Mouse (Mus musculus): Measurements from ENCODE around the gene Acox1. TPM values are rescaled to one million over a fixed set of nuclear protein-coding genes. Genes with fewer than 3 reads are reported as not detected.

Acox1 gene
- polyA plus RNA-seq (2015; fragmentation: Nextera tagmentation; extraction: Ambion mirVana) = 98.9 and 114 TPM in 2 replicates

- H3K4me3 ChIP-seq (ENCODE audit: low read depth, low read length) = peak within 1 kb of the TSS; percentile 76
- no peak for TF ChIP-seq CTCF (IDR thresholded peaks at IDR 0.05; ENCODE audit: low read depth)
These were observed at the start of gene Acox1, which contains the start of gene Ten1 for GRCm38 (mm10) chr11:116198639-116199531. Gene Acox1 (minus strand): TSS chr11:116199045. Gene Ten1 (plus strand): TSS chr11:116198855.

GRCm38 (mm10) chr11:116247502-116248222 lies 48.8 kb upstream of the Acox1 start:
- Histone ChIP-seq H3K9me3 (ENCODE audit: control insufficient read depth) (no peaks in the 10 kb centered on the region), H3K27me3 (replicated peaks; ENCODE audit: control insufficient read depth, insufficient read depth, low read length) (no peaks in the 10 kb centered on the region), H3K4me2 (replicated peaks; ENCODE audit: low read depth) (no peak overlapping the region), H3K9ac (ENCODE audit: low read depth, low read length) (no peak overlapping the region), H3K4me3 (ENCODE audit: low read depth, low read length) (no peak overlapping the region), H3K36me3 (ENCODE audit: control insufficient read depth, insufficient read depth) (peaks cover 89% of the 10 kb centered on the region), H3K4me1 (replicated peaks; ENCODE audit: control insufficient read depth, insufficient read depth, low read length) (no peaks in the 10 kb centered on the region), H3K27ac (ENCODE audit: low read depth, low read length) (peak overlapping the region; percentile 73)
- peak; percentile 86 for ATAC-seq
- TF ChIP-seq CTCF (IDR thresholded peaks at IDR 0.05; ENCODE audit: low read depth) = no peak
- WGBS = 43% methylated on average over 14 of the region's 14 CpGs

More at GRCm38 (mm10) chr11:116198639-116199531, at the start of gene Acox1, which contains the start of gene Ten1:
- Histone ChIP-seq H3K27ac (ENCODE audit: low read depth, low read length) (peak within 1 kb of the TSS; percentile 97), H3K9ac (ENCODE audit: low read depth, low read length) (peak within 1 kb of the TSS; percentile 90), H3K4me2 (replicated peaks; ENCODE audit: low read depth) (peak within 1 kb of the TSS; percentile 80), H3K4me1 (replicated peaks; ENCODE audit: control insufficient read depth, insufficient read depth, low read length) (0 out of 2 replicates have a peak, but pooled peaks cover 10% of the 10 kb centered on the region), H3K27me3 (replicated peaks; ENCODE audit: control insufficient read depth, insufficient read depth, low read length) (no peaks in the 10 kb centered on the region), H3K9me3 (ENCODE audit: control insufficient read depth) (no peaks in the 10 kb centered on the region), H3K36me3 (ENCODE audit: control insufficient read depth, insufficient read depth) (peaks cover 5% of the 10 kb centered on the region; the same call in 1 of the 2 replicates)
- WGBS = under 1% methylated on average over 62 of the region's 62 CpGs
- ATAC-seq = peak; percentile 94

GRCm38 (mm10) chr11:116245616-116246015 lies 46.8 kb upstream of the Acox1 start:
- 59% methylated on average over 6 of the region's 6 CpGs for WGBS
- H3K9ac ChIP-seq (ENCODE audit: low read depth, low read length) = no peak overlapping the region
- no peaks in the 10 kb centered on the region for H3K27me3 ChIP-seq (replicated peaks; ENCODE audit: control insufficient read depth, insufficient read depth, low read length)
- no peak overlapping the region for H3K4me2 ChIP-seq (replicated peaks; ENCODE audit: low read depth)
- no peaks in the 10 kb centered on the region for H3K9me3 ChIP-seq (ENCODE audit: control insufficient read depth)
- peaks cover 68% of the 10 kb centered on the region for H3K36me3 ChIP-seq (ENCODE audit: control insufficient read depth, insufficient read depth)
- peaks cover 7% of the 10 kb centered on the region for H3K4me1 ChIP-seq (replicated peaks; ENCODE audit: control insufficient read depth, insufficient read depth, low read length)
- H3K27ac ChIP-seq (ENCODE audit: low read depth, low read length) = no peak overlapping the region; the same call in 1 of the 2 replicates
- no peak for TF ChIP-seq CTCF (IDR thresholded peaks at IDR 0.05; ENCODE audit: low read depth)
- no peak for ATAC-seq
- no peak overlapping the region for H3K4me3 ChIP-seq (ENCODE audit: low read depth, low read length)

GRCm38 (mm10) chr11:116244580-116244979 lies 45.7 kb upstream of the Acox1 start:
- Histone ChIP-seq H3K9me3 (ENCODE audit: control insufficient read depth) (no peaks in the 10 kb centered on the region), H3K4me2 (replicated peaks; ENCODE audit: low read depth) (no peak overlapping the region), H3K4me3 (ENCODE audit: low read depth, low read length) (no peak overlapping the region), H3K36me3 (ENCODE audit: control insufficient read depth, insufficient read depth) (peaks cover 58% of the 10 kb centered on the region), H3K27me3 (replicated peaks; ENCODE audit: control insufficient read depth, insufficient read depth, low read length) (no peaks in the 10 kb centered on the region), H3K9ac (ENCODE audit: low read depth, low read length) (no peak overlapping the region), H3K4me1 (replicated peaks; ENCODE audit: control insufficient read depth, insufficient read depth, low read length) (peaks cover 7% of the 10 kb centered on the region), H3K27ac (ENCODE audit: low read depth, low read length) (no peak overlapping the region)
- TF ChIP-seq CTCF (IDR thresholded peaks at IDR 0.05; ENCODE audit: low read depth) = no peak
- WGBS = 74% methylated on average over 8 of the region's 8 CpGs
- no peak for ATAC-seq

GRCm38 (mm10) chr11:116241744-116242235 lies 42.9 kb upstream of the Acox1 start:
- peaks cover 31% of the 10 kb centered on the region for H3K36me3 ChIP-seq (ENCODE audit: control insufficient read depth, insufficient read depth)
- H3K9ac ChIP-seq (ENCODE audit: low read depth, low read length) = 0 out of 2 replicates have a peak overlapping the region, but pooled peaks have one; percentile 26
- peak overlapping the region; percentile 64 for H3K27ac ChIP-seq (ENCODE audit: low read depth, low read length)
- H3K4me3 ChIP-seq (ENCODE audit: low read depth, low read length) = no peak overlapping the region
- no peak for ATAC-seq
- H3K4me1 ChIP-seq (replicated peaks; ENCODE audit: control insufficient read depth, insufficient read depth, low read length) = peaks cover 7% of the 10 kb centered on the region
- no peaks in the 10 kb centered on the region for H3K9me3 ChIP-seq (ENCODE audit: control insufficient read depth)
- whole genome bisulfite sequencing = 26% methylated on average over 12 of the region's 12 CpGs
- no peaks in the 10 kb centered on the region for H3K27me3 ChIP-seq (replicated peaks; ENCODE audit: control insufficient read depth, insufficient read depth, low read length)
- H3K4me2 ChIP-seq (replicated peaks; ENCODE audit: low read depth) = no peak overlapping the region; the same call in 1 of the 2 replicates
- TF ChIP-seq CTCF (IDR thresholded peaks at IDR 0.05; ENCODE audit: low read depth) = no peak

- Histone ChIP-seq H3K27me3 (replicated peaks; ENCODE audit: control insufficient read depth, insufficient read depth, low read length) (no peaks in the 10 kb centered on the region), H3K4me2 (replicated peaks; ENCODE audit: low read depth) (no peak overlapping the region), H3K9me3 (ENCODE audit: control insufficient read depth) (no peaks in the 10 kb centered on the region), H3K27ac (ENCODE audit: low read depth, low read length) (no peak overlapping the region), H3K36me3 (ENCODE audit: control insufficient read depth, insufficient read depth) (peaks cover 11% of the 10 kb centered on the region), H3K4me1 (replicated peaks; ENCODE audit: control insufficient read depth, insufficient read depth, low read length) (peaks cover 7% of the 10 kb centered on the region), H3K4me3 (ENCODE audit: low read depth, low read length) (no peak overlapping the region), H3K9ac (ENCODE audit: low read depth, low read length) (no peak overlapping the region)
- 46% methylated on average over 7 of the region's 7 CpGs for WGBS
- no peak for TF ChIP-seq CTCF (IDR thresholded peaks at IDR 0.05; ENCODE audit: low read depth)
- ATAC-seq = no peak
These were observed 41.0 kb upstream of the Acox1 start for GRCm38 (mm10) chr11:116239797-116240196.

Data from intestine, postnatal 0 days (tissue).